ENCODE assay signal across 34 mouse cellular contexts in genomic region chr7:117846041-117846440, GRCm38 (mm10).
"Had no signal": no experiment of that assay in that cellular context is flagged by ENCODE, and none has a peak within 500 bp of the region (broad histone marks: within the 10 kb centered on the region; RNA-seq: fewer than 3 reads in every experiment).

No protein-coding gene starts in this region.

- H3K4me2 ChIP-seq: heart, embryonic 11.5 days; heart, embryonic 12.5 days; heart, embryonic 13.5 days; heart, embryonic 15.5 days; hindbrain, embryonic 12.5 days; hindbrain, embryonic 13.5 days; hindbrain, embryonic 14.5 days; hindbrain, embryonic 15.5 days; intestine, embryonic 15.5 days; kidney, embryonic 15.5 days had no signal

- H3K27me3 ChIP-seq: heart, embryonic 12.5 days; heart, embryonic 13.5 days; heart, embryonic 15.5 days; hindbrain, embryonic 12.5 days; hindbrain, embryonic 13.5 days; hindbrain, embryonic 15.5 days; intestine, embryonic 15.5 days; kidney, embryonic 15.5 days had no signal

- ATAC-seq: hindbrain, embryonic 16.5 days; hindbrain, postnatal 0 days; inflammation-experienced regulatory T-cells, adult 6 months; intestine, embryonic 15.5 days; intestine, embryonic 16.5 days; intestine, postnatal 0 days had no signal

- H3K4me3 ChIP-seq: heart, embryonic 10.5 days; heart, embryonic 12.5 days; heart, embryonic 13.5 days; heart, embryonic 15.5 days; hindbrain, embryonic 10.5 days; hindbrain, embryonic 12.5 days; hindbrain, embryonic 13.5 days; hindbrain, embryonic 15.5 days; intestine, embryonic 15.5 days; kidney, embryonic 15.5 days; layer of hippocampus, adult 2 months had no signal

- H3K36me3 ChIP-seq: heart, embryonic 10.5 days; heart, embryonic 12.5 days; heart, embryonic 13.5 days; heart, embryonic 15.5 days; hindbrain, embryonic 10.5 days; hindbrain, embryonic 12.5 days; hindbrain, embryonic 13.5 days; hindbrain, embryonic 15.5 days; intestine, embryonic 15.5 days; kidney, embryonic 15.5 days had no signal

- H3K27ac ChIP-seq: heart, embryonic 10.5 days; heart, embryonic 13.5 days; heart, embryonic 15.5 days; hindbrain, embryonic 10.5 days; hindbrain, embryonic 12.5 days; hindbrain, embryonic 13.5 days; hindbrain, embryonic 14.5 days; hindbrain, embryonic 15.5 days; hindbrain, postnatal 0 days; intestine, embryonic 15.5 days; kidney, embryonic 15.5 days; kidney, postnatal 0 days; layer of hippocampus, adult 2 months had no signal

- H3K9ac ChIP-seq: heart, embryonic 12.5 days; heart, embryonic 13.5 days; heart, embryonic 15.5 days; hindbrain, embryonic 12.5 days; hindbrain, embryonic 13.5 days; hindbrain, embryonic 14.5 days; hindbrain, embryonic 15.5 days; intestine, embryonic 15.5 days; kidney, embryonic 15.5 days had no signal

- H3K4me1 ChIP-seq: heart, embryonic 10.5 days; heart, embryonic 15.5 days; hindbrain, embryonic 12.5 days; hindbrain, embryonic 15.5 days; intestine, embryonic 15.5 days; kidney, embryonic 15.5 days had no signal

- H3K9me3 ChIP-seq: heart, embryonic 10.5 days; heart, embryonic 12.5 days; heart, embryonic 13.5 days; heart, embryonic 15.5 days; hindbrain, embryonic 10.5 days; hindbrain, embryonic 12.5 days; hindbrain, embryonic 13.5 days; hindbrain, embryonic 15.5 days; intestine, embryonic 15.5 days; kidney, embryonic 15.5 days had no signal

- DNase-seq: heart, postnatal 10 days; heart, postnatal 14 days; heart, postnatal 4 days; kidney, adult 11 months; kidney, adult 18-20 months; kidney, adult 2 months; kidney, adult 8-10 months; kidney, adult 9 months; kidney, postnatal 10 days; kidney, postnatal 14 days; kidney, postnatal 25 days; kidney, postnatal 36 days; kidney, postnatal 4 days; layer of hippocampus, adult 9-11 months; layer of hippocampus, postnatal 36 days had no signal
